Mouse (Mus musculus): Measurements from ENCODE around the gene Vapa.
"Not testable (repeated sequence)": the region's sequence is repeated elsewhere in the genome, so short reads cannot be mapped to it uniquely, and the experiment has no call there.

Vapa gene

DNA sequence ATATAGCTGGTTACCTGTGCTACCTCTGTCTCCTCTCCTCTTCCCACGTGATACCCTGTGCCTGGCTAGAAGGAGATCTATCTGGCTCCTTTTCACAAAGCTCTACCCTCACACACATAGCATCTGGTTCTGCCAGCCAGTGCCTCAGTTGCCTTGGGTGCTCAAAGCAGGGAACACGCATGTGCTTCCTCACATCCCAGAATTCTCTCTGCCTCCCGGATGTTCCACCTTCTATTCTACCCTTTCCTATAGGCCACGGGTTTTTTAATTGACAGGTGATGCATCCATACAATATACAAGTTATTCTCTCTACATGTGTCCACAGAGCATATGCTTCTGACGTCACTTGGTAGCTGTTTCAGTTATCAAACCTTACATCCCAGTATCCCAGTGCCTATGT is 49.2 kb downstream of the Vapa start:
- in situ Hi-C loops (cut with MseI, MboI), result no loop called here

DNA sequence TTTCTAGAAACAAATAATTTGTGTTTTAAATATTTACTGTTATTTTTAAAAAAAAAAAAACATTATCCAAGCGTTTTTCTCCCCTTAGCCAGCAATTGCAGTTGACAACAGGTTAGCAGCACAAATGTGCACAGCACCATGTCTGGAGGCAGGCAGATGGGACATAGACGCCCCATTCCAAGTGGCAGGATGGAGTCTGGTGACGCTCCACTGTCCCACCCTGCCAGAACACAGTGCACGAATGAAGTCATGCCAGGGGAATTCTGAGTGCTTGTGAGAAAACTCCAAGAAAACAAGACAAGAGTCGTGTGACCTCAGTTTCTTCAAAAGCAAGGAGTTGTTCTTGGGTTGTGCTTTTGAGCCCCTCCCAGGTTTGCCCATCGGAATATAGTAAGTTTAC is 50.0 kb downstream of the Vapa start:
- in situ Hi-C loops (cut with MseI, MboI), result no loop called here

DNA sequence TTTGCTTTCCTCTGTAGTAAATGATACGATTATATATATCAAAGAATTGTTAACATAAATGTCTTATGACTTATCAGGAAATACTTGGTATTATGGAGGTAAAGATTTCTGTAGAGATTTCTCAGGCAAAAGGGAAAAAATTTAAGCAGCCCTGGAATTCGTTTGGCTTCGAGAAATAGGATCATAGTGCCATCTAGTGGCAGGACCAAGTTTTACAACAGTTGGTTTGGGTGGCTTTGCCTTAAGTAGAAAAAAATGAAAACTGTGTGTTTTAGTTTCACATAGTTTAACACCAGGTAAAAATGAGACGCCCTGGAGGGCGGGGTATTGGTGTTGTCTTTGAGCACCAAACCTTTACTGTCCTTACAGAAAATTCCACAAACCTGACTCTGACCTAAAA is 50.6 kb downstream of the Vapa start:
- in situ Hi-C loops (cut with MseI, MboI), result no loop called here

DNA sequence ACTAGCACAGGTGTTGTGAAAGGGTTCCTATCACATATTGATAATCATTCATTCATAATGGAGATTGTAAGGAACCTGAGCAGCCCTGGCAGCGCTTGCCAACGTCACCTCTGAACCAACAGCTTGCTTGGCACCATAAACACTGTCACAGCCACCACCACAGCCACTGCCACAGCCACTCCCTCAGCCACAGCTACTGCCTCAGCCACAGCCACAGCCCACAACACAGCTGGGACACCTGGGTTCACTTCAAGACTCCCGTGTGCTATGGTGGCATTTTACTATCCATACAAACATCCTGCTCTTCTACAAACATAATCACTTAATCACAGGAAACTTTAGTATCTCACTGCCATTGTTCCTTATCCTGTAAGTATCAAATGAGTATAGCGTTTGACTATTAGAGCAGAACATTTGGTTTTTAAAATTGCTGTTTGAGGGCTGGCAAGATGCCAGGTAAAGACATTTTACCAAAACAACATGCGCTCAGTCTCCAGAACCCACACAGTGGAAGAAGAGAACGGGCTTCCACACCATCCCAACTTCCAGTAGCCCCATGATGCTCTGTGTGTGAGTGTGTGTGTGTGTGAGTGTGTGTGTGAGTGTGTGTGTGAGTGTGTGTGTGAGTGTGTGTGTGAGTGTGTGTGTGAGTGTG is 51.9 kb downstream of the Vapa start:
- in situ Hi-C loops (cut with MseI, MboI), result no loop called here

DNA sequence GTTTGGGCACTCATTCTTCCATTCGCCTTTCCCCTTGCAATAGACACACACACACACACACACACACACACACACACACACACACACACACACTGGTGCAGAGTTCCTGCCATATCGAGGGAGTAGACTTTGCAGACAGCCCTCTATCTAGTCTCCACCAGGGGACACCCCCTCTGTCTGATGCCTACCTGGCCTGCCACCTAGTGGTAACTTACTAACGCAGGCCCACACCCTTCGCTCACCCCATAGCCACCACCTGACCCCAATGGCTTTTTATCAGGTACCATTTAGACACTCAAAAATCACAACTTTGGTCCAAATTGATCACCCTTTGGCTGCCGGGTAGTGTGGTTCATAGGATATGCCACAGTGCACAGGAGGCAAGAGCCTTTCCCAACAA is 54.1 kb downstream of the Vapa start:
- in situ Hi-C loops (cut with MseI, MboI), result no loop called here

DNA sequence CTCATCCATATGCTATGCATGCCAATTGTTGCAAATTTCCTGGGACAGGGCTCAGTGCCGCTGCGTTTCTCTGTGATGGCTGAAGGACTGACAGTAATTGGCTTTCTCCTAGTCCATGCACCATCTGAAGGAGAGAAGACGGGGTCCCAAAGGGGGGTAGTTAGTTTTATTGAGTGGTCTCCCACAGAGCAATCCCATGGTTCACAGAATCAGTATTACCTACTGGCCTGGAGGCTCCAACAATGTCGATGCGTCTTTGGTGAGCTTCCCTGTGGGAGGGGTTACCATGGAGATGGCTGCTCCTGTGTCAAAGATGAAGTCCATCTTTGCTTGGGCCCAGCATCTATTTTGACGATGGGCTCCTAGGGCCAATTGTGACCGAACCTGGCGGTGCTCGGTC is 54.6 kb downstream of the Vapa start:
- in situ Hi-C loops (cut with MseI, MboI), result no loop called here

DNA sequence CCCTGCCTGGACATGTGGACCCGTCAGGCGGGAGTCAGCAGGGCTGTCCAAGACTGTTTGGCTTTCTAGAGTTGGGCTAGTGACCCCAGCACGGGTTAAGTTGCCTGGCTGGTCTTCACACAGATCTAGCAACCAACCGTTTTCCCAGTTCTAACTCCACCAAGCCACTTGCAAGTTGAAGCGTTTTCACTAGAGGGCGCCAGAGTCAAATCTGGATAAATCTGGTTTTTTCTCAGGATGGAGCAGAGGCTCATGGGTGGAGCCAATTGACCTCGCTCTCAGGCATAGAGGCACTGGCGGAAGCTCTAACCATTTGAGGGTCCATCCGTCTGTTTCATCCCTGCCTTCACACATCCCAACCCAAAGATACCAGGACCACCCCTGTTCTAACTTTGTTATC is 55.1 kb downstream of the Vapa start:
- in situ Hi-C loops (cut with MseI, MboI), result no loop called here

DNA sequence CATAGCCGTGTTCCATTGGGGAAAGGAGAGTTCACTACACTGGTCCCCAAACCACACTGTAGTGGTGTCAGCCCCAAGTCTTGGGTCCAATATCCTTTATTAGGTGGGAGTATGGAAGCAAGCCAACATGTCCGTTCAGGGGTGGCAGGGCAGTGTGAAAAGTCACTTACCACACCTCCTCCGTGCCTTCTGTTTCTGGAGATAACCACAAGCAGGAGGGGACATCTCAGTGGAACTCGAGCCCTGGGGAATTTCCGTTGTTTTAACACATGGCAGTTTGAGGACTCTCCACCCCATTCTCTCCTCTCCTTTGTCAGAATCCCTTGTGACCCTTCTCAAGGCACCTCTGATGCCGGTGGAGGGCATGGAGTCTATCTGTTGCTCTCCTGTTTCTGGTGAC is 56.1 kb downstream of the Vapa start:
- in situ Hi-C loops (cut with MseI, MboI), result no loop called here

DNA sequence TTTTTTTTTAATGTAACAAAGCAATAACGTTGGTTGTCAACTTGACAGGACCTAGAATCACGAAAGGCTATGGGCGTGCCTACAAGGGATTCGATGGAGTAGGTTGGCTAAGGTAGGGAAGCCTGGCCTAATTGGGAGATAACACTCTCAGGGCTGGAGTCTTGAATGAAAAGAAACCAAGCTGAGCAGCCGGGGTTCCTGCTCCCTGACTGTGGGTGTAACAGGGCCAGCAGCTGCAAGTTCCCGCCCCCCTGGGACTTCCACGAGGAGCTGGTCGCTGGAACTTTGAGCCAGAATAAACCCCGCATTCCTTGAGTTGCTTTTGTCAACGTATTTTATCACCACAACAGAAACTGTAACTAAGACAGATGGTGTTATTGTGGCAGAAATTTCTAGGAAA is 56.6 kb downstream of the Vapa start:
- in situ Hi-C loops (cut with MseI, MboI), result no loop called here

DNA sequence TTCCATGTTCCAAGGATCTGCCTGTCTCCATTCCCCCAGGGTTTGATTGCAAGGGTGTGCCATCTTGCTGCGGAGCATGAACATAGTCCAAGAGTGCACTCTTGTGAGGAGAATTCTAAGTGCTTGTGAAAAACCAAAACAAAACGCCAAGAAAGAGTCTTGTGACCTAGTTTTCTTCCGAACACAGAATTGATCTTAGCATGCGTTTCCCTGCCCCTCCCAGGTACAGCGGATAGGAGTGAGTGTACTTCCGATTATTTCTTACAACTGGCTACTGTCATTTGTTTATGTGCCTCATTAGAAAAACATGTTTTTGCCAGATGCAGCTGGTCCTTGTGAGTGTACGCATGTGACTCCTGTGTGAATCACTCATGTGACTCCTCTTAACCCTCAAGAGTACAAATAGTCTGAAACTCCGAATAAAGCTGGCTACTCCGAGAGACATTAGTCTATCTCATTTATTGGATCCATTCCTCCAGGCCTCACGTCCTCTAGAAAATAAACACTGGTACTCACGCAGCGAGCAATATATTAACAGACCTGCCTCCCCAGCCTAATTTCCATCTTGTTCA is 60.8 kb downstream of the Vapa start:
- in situ Hi-C loops (cut with MseI, MboI), result no loop called here

DNA sequence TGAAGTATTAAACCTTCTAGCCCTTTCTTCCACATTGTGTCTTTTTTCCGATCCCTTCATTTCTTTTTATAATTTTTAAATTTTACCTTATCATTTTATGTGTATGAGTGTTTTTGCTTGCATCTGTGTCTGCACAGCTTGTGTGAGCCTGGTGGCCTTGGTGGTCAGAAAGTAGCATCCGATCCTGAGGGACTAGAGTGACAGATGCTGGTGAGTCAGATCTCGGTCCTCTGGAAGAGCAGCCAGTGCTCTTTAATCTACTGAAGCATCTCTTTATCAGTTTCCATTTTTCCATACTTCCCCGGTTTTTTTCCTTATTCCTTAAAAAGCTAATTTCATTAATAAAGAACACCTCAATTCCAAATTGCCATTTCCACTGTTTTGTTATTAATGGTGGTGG is 63.0 kb downstream of the Vapa start:
- in situ Hi-C loops (cut with MseI, MboI), result no loop called here

DNA sequence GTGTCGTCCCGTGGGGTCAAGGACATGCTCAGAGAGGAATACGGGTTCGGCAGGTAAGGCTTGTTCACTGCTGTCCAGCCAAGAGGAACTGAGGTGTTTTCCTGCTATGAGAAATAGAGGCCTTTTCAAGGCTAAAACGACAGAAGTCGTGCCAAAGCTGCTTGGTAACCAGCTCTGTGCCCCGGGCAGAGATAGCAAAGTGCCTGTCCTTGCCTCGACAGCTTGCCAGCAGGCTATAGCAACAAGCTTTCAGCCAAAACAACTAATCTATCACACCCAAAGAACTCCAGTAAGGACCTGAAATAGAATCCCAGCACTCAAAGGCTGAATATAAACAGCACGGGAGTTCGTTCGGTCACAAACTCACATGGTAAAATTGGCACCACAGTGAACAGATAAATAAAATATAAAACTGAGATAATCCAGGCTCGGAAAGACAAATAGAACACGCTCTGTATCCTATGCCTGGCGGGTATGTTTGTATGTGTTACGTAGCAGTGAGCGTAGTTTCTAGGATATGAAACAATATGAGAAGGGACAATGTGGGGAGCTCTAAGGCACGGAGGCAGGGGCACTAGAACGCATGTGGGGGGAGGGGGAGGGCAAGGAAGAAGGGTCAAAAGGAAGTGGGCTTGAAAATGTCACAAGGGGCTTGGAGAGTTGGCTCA is 64.5 kb downstream of the Vapa start:
- in situ Hi-C loops (cut with MseI, MboI), result no loop called here

DNA sequence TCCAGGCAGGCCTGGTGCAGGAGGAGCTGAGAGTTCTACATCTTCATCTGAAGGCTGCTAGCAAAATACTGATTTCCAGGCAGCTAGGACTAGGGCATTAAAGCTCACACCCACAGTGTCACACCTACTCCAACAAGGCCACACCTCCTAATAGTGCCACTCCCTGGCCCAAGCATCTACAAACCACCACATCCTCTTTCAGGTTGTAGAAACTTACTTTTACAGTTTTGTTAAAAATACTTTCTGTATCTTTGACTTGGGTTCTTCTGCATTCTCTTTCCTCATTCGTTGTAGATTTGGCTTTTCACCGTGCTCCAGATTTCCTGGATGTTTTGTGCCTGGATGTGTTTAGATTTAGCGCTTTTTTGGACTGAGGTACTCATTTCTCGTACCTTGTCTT is 67.1 kb downstream of the Vapa start:
- in situ Hi-C loops (cut with MseI, MboI), result not testable (repeated sequence)

DNA sequence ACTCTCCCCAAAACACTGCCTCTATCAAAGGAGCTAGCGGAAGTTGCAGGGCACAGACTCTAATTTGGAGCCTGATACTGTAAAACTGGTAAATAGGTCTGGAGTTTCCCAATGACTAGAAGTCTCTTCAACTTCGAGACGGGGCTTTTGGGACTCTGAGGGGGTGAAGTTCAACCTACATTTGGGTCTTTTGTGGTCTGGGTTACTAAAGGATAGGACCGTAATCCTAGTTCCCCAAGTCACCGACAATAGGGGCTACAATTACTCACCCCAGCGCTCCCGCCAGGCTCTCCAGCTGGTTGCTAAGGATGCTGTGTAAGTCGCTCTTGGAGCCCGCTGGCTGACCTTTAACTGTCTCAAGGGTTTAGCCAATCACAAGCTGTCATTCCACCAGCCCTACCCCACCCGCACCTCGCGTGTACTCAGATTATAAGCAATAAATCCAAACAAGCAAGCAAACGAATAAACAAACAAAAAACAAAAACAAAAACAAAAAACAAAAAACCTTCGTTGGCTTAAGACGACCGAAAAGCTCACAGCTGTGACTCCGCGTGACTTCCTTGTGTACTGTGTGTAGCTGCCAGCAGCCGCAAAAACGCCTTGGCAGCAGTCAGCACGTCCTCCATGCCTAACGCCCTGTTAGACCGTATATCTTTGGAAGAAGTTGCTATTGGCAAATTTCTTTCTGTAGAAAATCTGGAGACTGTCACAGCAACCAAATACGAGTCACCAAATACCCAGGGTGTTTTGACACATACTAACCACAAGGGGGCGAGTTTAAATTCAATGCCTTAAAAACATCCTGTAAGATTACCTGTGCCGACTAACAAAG is 72.7 kb downstream of the Vapa start, which contains the start of gene Tmem232:
Tmem232 (minus strand) TSS at position 342 of the 832 bp plus-strand sequence.
- in situ Hi-C loops (cut with MseI, MboI), result no loop called here

DNA sequence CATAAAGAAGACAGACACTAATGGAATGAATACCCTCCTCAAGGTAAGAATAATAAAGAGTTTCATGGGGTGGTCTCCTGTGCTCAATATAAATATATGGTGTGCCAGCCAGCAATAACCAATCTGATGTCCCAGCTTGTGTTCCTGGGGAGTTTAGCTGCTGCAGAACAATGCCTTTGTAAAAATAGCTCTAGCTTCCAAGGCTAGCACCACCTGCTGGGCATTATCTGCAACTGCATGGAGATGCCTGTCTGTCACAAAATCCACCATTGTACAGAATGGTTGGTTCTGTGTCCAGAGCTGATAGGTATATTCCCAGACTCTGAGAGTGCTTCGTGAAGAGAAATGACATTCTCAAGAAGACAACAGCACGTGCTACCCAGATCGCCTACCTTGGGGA is 77.2 kb downstream of the Vapa start:
- in situ Hi-C loops (cut with MseI, MboI), result no loop called here

DNA sequence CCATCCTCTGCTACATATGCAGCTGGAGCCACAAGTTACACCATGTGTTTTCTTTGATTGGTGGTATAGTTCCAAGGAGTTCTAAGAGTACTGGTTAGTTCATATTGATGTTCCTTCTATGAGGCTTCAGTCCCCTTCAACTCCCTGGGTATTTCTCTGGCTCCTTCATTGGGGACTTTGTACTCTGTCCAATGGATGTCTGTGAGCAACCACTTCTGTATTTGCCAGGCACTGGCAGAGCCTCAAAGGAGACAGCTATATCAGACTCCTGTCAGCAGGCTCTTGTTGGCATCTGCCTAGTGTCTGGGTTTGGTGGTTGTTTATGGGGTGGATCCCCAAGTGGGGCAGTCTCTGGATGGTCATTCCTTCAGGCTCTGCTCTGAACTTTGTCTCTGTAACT is 81.0 kb downstream of the Vapa start:
- in situ Hi-C loops (cut with MseI, MboI), result not testable (repeated sequence)

Measured in mouse trophoblast stem cell (cell line).